Mouse (Mus musculus) kidney, postnatal 14 days (tissue): Measurements from ENCODE around the gene Eef1akmt4.

Experiments used
- DNase-seq: peaks from one replicate; pipeline ENCODE4 v3.0.0; 2022; ENCODE audit warnings: mixed read lengths

Gene Eef1akmt4

DNA sequence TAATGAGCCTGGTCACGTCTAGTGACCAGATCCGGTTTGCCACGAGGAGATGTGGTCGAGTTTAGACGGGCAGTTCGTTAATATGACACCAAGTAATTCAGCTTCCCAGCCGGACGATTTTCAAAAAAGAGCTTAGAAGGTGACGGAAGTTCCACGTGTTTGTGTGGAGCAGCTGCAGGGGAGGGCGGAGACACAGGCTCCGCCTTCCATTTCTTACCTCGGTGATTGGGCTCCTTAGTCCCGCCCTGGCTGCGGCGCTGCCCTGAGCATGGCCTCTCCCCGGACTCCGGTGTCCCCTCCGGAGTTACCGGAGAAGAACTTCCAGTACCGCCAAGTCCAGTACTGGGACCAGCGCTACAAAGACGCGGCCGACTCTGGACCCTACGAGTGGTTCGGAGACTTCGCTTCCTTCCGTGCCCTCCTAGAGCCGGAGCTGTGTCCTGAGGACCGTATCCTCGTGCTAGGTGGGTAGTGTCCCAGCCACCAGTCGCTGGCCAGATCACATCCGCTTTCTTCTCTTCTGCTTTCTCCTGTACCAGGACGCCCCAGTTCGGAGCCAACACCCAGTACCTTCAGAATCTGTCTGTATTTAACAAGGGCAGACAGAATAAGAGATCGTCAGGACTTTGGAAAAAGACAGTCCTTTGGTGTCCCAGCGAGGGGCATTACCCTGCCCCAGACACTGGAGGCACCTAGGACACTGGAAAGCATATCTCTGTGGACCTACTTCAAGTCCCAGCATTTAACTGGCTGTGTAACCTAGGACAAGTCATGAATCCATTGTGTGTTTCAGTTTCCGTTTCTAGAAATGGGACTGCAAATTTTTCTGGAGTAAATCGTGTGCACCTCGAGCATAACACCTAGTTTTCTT, at the start of gene Eef1akmt4, which contains the start of the genes Gm49333 and Alg3:
Gene Eef1akmt4 (plus strand): TSS at position 237 of the 871 bp plus-strand sequence.
Gene Gm49333 (plus strand): TSS at position 254 of the 871 bp plus-strand sequence.
Gene Alg3 (minus strand): TSS at position 379 of the 871 bp plus-strand sequence.
- DNase-seq = peak; percentile 93

DNA sequence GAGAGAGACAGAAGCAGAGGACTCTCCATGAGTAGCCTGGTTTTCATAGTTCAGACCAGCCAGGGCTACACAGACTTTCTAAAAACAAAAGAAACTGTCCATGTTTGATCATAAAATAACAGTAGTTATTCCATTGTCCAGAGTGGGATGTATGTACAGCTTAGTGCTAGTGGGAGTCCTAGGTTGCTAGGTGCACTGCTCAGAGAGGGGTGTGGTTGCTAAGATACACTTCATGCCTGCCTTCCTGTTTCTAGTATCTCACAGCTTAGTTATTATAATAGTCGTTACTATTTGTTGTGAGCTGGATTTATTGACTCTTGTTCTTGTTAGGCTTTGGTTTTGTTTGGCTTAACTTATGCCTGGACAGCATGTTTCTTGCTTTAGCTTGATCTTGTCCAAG, 46.3 kb upstream of the Eef1akmt4 start:
- no peak for DNase-seq

DNA sequence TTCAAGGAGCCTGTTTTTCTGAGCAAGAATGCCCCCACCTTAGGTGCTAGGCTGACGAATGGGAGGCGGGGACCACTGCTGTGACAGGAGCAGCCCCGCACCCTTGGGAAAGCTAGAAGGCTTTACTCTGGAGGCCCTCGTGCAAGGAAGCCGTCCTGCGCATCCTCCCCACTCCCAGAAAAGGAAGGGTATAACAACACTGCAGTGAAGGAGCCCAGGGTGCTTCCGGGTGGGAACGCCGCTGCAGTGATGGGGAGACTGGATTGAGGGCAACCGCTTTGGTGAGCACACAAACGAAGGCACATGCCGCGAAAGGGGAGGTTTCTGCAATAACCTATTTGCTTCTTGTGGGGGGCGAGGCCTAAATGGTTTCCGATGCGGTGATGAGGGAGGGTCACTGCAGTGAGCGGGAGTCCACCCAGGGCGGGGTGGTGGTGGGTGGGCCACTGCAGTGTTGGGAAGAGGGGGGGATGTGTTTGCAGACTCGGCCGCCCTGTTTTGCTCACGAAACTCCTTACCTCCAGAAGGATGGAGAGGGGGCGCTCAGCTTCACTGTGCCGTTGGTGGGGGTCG, 21.9 kb upstream of the Eef1akmt4 start, which contains the start of gene Vwa5b2:
Gene Vwa5b2 (plus strand): TSS at position 106 of the 573 bp plus-strand sequence.
- no peak for DNase-seq

DNA sequence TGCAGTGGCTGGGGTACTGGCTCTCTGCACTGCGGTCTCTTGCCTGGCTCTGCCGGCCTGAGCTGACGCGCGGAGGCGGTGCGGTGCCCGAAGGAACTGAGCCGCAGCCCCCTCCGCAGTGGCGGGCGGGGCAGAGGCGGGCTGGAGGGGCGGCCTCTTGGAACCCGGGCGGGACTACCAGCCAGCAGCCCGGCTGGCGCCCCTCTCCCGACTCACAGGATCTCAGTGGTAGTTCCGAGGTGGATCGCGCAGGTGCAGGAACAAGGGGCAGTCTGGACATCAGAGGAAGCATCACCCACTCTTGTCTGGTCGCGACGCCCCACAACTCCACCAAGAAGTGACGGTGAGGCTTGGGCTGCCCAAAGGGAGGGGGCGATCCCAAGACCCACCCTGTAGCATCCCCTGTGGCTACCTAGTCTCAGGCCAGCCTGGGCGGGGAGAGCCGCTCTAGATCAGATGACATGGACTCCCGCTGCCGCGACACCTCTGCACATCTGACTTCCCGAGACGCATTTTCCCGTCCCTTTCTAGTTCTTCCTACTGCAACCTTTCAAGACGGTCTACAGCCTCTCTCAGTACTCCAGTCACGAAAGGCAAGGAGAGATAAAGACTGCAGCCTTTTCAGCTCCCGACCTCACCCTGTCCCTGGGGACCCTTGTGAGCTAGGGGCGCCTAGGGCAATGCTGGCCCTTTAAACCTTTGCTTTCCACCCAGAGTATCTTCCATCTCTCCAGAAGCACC, 21.3 kb upstream of the Eef1akmt4 start:
- DNase-seq = peak; percentile 36

DNA sequence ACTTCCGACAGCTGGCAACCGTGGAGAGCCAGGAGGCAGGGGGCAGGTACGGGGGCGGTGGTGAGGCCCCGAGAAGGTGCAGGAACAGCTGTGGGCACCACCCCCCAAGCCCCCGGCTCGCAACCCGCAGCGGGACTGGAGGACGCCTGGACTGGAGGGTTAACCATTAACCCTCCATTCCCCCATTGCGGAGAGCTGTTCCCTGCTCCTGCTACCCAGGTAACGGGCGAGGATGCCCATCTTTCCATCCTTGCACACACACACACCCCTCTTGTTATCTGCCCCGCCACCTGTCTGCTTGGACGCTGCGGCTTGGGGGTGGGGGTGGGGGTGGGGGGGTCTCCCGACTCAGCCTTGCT, 20.7 kb upstream of the Eef1akmt4 start:
- peak; percentile 14 for DNase-seq

DNA sequence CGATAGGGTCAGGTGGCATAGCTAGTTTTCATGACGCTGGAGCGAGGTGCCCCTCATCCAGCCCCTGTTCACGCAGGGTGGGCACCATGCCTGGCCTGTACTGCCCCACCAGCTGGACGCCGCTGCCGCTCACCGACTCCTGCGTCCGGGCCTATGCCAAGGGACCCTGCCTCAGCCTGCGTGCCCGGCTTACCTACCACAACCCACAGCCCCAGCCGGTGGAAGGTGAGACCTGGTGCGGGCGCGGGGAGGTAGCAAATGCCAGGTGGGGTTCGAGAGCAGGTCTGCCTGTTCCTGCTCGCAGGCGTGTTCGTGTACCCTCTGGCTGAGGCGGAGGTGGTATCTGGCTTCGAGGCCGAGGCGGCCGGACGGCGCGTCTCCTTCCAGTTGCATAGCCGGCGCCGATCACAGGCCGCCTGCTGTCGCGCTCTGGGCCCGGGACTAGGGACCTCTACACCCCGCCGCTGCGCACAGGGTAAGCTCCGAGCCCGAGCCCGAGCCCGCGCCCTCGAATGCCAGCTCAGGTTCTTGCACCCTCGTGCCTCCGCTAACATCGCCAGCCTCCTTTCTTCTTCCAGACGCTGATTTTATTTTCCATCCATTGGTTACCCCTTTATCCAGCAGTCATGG, 20.2 kb upstream of the Eef1akmt4 start:
- no peak for DNase-seq

DNA sequence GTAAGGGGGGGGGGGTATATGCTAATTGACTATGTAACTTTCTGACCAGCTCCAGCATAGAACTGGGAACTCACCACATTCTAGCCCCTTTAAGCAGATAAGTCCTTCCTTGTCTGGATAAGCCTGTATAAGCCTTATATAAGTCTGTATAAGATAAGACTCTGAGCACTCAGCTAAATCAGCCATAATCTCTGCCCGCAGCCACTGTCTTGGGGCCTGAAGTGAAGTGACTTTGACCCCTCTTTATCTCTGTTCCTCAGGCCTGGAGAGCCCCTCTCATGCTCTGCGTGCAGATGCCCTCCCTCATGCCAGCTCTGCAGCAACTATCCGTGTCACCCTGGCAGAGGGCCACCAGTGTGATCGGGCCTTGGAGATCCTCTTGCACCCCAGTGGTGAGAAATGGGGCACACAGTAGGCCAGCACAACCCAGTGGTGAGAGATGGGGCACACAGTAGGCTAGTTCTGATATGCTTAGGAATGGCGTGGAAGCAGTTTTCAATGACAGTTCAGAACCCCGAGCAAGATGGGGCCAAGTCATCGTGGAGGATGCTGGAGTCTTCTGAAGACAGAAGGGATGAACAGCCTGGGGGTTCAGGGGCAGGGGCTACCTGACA, 16.2 kb upstream of the Eef1akmt4 start:
- no peak for DNase-seq

DNA sequence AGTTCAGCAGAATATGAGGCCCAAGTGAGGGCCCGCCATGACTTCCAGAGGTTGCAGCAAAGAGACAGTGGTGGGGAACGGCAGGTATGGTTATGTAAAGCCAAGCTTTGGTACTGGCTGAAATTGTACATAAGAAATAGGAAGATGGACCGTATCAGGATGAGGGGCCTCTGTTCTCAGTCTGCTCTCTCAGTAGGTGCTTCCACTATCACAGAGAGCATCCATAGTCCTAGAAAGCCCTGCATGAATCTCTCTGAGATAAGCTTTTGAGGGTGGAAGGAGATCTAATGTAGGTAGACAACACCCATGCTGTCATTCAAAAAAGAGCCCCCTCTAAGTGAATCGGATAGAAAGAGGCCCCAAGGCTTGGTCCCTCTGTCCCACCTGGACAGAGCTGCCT, 15.7 kb upstream of the Eef1akmt4 start:
- DNase-seq = no peak

DNA sequence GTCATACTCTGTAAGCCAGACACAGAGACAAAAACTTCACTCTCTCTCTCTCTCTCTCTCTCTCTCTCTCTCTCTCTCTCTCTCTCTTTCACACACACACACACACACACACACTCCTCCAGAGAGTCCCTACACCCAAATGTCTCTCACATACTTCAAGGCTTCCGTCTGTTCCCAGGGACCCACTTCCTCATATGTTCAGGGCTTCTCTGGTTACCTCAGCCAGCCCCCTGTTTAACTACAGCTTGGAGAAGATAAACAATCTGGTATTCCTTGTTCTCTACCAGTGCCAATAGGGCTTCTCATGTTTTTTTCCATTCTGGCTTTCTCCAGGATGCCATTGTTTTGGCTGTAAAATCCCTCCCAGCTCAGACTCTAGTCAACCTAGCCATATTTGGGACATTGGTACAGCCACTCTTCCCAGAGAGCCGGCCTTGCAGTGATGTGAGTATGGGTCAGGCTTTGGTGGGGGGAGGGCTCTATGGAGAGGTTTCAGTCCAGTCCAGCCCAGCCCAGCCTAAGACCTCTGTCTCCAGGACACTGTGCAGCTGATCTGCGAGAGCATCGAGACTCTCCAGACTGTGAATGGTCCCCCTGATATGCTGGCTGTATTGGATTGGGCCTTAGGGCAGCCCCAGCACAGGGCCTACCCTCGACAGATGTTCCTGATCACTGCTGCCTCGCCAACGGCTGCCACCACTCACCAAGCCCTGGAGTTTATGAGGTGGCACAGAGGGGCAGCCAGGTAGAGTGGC, 14.5 kb upstream of the Eef1akmt4 start:
- no peak for DNase-seq

DNA sequence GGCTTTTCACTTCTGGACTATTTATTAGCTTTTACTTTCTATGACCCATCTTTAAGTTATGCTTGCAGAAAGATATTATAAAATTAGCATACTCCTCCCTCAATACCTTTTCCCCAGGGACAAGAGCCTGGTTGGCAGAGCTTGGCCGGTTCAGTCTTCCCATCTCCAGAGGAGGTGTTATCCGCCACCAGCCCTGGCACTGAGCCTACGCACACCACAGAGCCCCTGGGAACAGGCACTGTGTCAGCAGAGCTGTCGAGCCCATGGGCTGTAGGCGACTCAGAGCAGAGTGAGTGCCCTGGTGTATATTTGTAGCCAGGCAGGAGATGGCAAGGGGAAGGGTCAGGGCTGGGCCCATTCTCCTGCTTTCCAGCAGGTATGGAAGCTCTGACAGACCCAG, 10.9 kb upstream of the Eef1akmt4 start:
- no peak for DNase-seq

DNA sequence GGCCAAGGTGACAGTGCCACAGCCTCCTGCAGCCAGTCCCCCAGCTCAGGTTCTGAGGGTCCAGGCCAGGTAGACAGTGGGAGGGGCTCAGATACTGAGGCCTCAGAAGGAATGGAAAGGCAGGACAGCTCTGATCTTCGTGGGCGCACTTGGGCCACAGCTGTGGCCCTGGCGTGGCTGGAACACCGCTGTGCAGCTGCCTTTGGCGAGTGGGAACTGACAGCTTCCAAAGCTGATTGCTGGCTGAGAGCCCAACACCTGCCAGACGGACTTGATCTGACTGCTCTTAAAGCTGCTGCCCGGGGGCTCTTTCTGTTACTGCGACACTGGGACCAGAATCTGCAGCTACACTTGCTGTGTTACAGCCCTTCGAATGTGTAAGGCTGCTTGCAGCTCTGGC, 6.7 kb upstream of the Eef1akmt4 start:
- DNase-seq = no peak

DNA sequence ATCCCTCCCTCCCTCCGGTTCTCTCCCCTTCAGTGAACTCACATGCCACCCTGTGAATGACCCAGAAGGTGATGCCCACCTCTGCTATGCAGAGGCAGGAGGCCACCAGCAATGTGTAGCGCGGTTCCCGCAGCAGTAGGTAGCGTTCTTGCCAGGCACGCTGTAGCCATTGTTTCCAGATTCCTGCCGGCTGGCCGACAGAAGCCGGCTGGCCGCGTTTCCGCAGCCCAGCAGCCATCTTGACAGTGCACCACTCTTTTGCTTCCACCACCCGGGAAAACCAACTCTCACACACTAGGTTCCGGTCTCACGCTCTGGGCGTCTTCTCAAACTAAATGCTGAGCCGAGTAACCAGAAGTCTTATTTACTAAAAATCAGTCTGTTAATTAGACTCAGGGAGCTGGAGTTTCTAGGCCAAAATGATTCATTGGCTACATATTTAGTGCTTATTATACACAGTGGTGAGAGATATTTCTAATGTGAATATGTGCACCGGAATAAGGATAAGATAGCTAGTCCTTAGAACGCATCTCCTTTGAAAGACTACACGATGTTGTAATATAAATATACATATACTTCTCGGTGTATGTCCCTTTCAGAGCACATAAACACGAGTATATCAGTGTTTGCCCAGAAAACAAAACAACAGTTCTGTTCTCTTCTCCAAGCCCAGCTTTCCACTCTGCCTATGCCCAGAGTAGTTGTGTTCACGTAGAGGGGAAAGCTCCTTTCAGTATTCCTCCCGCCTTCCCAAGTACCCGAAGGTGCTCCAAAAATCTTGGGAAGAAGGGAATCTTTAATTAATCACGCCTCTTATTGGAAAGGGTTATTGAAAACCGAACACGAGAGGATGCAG, 664 bp upstream of the Eef1akmt4 start:
- peak; percentile 82 for DNase-seq

DNA sequence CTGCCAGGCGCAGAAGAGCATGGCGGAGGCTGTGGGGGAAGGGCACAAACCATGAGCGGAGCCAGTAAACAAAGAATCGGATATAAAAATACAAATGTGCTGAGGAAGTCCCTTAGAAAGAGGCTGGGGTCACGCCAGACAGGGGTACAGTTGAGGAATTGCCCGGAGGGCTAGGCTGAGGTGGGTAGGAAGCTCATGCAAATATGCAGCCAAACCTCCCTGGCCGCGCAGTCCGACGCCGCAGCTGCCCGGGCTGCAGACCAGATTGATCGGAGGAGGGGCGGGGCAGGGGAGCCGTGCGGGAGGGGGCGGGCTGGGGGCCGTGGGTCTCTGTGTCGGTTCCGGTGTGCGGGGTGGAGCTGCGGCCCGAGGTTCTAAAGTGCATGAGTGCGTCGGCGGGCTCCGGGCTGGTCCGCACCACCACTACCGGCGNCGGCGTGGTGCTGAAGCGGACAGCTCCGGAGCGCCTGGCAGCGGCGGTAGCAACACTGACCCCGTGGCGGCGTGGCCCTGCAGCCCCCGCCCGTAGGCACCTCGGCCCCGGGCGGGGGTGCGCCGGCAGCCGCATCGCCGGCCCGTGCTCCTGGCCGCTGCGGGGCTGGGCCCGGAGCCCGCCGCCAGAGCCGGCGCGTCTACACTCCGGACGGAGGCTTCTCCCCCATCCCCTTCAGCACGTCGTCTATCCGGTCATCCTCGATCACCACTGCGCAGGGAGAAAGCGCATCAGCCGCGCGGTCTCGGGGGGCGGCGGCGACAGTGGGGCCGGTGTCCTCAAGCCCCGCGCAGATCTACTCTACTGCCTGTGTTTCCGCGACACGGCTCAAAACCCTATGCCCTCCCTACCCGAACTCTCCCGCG, 8.4 kb downstream of the Eef1akmt4 start:
- DNase-seq = peak; percentile 47

DNA sequence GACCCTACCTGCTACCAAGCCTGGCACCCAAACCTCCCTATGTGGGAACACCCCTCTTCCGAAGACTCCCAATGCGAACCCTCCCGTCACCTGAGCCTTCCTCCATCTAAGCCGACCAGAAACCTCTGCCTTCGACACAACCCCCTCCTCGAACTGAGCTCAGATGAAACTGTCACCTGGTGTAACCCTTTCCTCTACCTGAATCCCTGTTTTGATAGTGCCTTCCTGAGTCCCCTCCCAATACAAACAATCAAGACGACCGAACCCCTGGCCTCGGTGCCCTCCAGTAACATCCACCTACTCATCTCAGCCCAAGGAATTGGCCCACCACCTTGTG, 9.0 kb downstream of the Eef1akmt4 start:
- DNase-seq = no peak

DNA sequence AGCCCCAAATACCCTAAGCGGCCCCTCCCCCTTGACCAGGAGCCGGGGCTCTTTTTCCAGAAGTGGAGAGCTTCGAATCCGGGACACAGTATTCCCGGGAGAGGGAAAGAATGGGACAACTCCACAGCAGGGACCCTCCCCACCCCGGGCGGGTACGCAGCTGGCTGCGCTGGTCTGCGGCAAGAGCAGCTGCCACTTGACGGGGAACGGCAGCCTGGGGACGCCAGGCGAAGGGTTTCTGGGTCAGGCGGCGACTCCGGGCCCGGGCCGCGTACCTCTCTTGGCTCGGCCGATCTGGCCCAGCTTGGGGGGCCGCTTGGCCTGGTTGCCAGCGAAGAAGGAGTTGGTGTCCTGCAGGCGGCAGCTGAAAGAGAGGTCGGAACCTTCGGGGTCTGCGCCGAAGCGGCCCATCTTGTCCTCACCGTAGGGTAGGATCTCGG, 9.4 kb downstream of the Eef1akmt4 start:
- no peak for DNase-seq

DNA sequence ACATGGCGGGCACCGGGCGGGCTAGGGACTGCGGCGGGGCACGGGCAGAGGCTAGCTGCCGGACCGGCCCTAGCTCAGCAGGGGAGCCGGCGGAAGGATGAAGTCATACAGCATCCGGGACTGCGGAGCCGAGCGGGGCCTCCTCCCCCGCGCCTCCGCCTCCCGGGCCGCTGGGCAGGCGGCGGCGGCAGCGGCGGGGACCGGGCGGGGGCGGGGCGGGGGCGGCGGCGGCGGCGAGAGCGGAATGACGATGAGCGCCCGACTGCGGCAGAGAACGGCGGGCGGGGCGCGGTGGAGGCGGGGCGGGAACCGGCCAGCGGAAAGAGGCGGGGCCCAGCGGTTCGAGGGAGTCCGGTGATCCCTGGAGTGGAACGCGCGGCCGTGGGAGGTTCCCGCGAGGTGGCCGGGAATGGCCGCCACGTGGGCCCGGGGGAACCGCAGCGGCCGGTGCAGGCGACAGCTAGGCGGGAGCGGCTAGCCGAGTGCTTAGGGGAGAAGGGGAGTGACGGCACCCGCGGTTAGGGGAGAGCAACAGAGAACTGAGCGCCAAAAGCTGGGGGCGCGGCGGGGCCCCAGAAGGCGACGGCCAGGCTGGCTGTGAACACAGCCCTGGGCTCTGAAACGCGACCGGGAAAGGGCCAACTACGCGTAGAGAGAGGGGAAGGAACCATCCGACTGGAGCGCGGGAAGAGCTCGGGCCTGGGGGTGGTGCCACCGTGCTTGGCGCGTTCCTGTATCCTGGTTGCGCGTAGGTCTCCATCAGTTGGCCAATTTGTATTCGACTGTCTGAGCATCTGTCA, 10.0 kb downstream of the Eef1akmt4 start, which contains the start of gene Camk2n2:
Gene Camk2n2 (minus strand): TSS at position 97 of the 800 bp plus-strand sequence.
- peak; percentile 81 for DNase-seq

DNA sequence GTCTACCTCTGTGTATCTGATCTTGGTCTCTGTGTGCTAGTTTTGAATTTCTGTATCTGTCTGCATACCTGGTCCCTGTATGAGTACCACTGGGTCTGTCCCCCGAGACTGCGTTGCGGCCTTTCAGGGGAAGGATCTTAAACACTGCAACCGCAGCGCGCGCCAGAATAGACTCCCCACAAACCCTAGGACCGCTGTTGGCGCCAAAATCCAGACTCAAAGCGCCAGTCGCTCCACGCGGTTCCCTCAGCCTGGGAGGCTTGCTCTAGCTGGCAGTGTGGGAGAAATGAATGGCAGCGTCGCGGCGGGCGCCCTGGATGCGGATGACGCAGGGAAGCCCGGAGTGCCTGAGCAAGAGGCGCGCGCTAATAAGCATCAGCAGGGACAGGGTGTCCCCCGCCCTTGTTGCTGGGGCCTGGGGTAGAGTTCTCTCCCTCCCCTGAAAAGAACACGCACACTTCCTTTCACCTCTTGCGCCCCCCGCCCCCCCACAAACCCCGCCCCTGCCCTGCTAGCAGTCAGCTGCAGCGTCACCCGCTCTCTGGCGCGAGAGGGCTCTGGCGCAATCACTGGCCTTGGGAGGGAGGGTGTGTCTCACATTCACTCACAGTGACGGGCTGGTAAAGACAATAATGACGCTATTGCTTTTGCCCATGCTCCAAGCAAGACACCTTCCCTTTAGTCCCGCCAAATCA, 10.7 kb downstream of the Eef1akmt4 start:
- peak; percentile 36 for DNase-seq

DNA sequence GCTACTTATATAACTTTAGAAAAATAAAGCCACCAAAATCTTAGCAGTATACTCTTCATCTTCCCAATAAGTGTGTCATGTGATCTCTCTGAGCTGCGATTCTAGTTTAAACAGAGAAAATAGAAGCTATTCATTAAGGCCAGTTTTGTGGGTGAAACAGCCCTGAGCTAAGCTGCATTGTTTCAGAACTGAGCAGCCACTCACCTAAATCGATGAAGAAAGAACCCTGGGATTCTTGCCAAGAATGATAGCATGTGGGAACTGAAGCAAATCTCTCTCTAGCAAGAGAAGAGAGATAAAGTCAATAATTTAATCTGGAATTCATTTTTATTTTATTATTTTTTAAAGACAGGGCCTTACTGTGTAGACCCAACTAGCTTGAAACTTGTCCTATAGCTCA, 11.8 kb downstream of the Eef1akmt4 start:
- DNase-seq = no peak
